Mouse (Mus musculus) brain, embryonic 14.5 days (tissue): Measurements from ENCODE around the gene Sav1. TPM values are rescaled to one million over a fixed set of nuclear protein-coding genes. Genes with fewer than 3 reads are reported as not detected.

Source experiments
- DNase-seq: peaks from one replicate; pipeline ENCODE4 v3.0.0-alpha.2; 2011; ENCODE audit warnings: low read depth
- CTCF ChIP-seq: fragments of 200-500 bp; IDR thresholded peaks from 2 replicates; pipeline ENCODE4 v1.5.1; 2012; ENCODE audit warnings: inconsistent platforms, mild to moderate bottlenecking, moderate library complexity, borderline replicate concordance; ENCODE audit not compliant: insufficient read depth, insufficient read length; ENCODE audit errors: extremely low read depth
- POLR2A ChIP-seq: fragments of 200-500 bp; IDR thresholded peaks from 2 replicates; pipeline ENCODE4 v1.6.1; 2012; ENCODE audit warnings: mild to moderate bottlenecking, inconsistent platforms, borderline replicate concordance; ENCODE audit not compliant: poor library complexity, insufficient read depth, insufficient read length, severe bottlenecking; ENCODE audit errors: extremely low read depth
- polyA plus RNA-seq: library from polyadenylated mRNA; depleted of rRNA; stranded (reverse); fragments of >200 nt; gene quantifications from 2 replicates; pipeline ENCODE4 v1.2.3, GENCODE M21; 2012; rRNA removed

Gene Sav1
- polyA plus RNA-seq = 29.6 and 33.4 TPM in 2 replicates

- TF ChIP-seq CTCF (0 out of 2 replicates have a peak, but pooled peaks have one; percentile 1), POLR2A (peak; percentile 93)
Measured at GRCm38 (mm10) chr12:69986786-69987497, at the start of gene Sav1. Gene Sav1 (minus strand): TSS chr12:69987002.

DNA sequence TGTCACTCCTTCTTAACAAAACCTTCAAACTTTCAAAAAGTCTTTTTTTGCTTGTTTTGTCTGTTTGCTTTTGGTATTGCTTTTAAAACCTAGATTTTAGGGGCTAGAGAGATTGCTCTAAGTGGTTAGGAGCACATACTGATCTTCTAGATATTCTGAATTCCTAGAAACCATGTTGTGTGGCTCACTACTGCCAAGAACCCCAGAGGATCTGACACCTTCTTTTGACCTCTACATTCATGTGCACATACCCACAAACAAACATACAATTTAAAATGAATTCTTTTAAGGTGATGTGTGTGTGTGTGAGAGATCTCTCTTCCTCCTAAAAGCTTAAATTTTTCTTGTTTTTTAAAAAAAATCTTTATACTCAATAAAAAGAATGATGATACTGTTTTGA, 39.4 kb upstream of the Sav1 start:
- no peak for DNase-seq
- no peak for TF ChIP-seq CTCF
- no peak for TF ChIP-seq POLR2A

More at GRCm38 (mm10) chr12:69986786-69987497, at the start of gene Sav1:
- peak; percentile 90 for DNase-seq

DNA sequence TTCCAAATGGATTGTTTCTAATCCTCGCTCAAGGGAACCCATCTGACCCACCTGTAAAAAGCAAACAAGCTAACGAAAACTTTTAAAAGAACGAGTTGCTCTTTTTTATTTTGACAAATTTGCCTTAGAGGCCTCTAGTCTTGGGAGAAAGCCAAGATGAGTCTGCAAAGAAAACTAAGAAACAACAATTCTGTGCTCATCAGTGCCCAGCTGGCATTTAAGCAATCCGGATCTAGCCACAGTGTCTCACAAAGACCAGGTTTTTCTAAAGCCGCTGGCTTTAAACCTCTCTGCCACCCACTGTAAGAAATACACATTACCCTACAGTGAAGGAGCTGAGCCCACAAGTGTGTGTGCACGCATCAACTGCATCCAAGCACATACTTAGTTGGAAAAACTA, 38.6 kb upstream of the Sav1 start:
- TF ChIP-seq POLR2A = no peak
- no peak for TF ChIP-seq CTCF
- no peak for DNase-seq

- TF ChIP-seq CTCF (no peak), POLR2A (no peak)
- DNase-seq = no peak
Measured at GRCm38 (mm10) chr12:70023580-70023979, 36.8 kb upstream of the Sav1 start.

DNA sequence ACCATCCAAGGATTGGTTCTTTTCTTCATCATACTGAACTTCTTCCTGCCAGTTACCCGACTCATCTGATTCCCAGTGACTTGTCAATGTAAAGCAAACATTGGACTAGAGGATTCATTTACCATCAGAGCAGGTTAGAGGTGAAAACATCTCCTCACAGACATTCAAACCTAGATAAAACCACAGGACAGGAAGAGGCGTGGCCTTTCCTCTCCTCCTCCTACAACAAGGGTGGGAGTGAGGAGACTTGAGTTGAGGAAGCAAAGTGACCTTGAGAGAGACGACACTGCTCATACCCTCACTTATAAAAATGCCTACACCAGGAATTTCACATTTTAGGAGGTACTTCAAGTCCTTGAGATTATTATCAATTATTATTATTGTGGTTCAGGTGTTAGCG, 31.4 kb upstream of the Sav1 start:
- no peak for TF ChIP-seq CTCF
- TF ChIP-seq POLR2A = no peak
- no peak for DNase-seq

- DNase-seq = no peak
- no peak for TF ChIP-seq POLR2A
- no peak for TF ChIP-seq CTCF
Measured at GRCm38 (mm10) chr12:70015936-70016335, 29.1 kb upstream of the Sav1 start.

DNA sequence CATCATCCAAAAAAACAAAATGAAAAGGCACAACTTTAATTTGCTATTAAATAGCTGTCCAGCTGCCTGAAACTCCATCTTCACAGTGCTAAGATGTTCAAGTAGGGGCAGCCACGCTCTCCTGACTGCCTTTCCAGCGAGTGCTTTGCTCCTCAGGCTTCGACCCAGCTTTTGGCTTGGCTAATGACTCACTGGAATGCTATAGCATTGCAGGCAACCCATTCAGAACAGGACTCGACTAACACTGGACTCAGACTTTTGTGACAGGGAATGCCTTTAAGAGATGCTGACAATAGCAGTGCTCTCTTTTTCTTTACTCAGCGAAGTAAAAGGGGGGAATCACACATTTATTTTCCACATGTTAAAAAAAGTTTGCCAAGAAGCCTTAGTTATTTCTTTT, 24.9 kb upstream of the Sav1 start:
- DNase-seq = no peak
- TF ChIP-seq CTCF (no peak), POLR2A (no peak)

- DNase-seq = no peak
- TF ChIP-seq CTCF = no peak
- TF ChIP-seq POLR2A = no peak
Measured at GRCm38 (mm10) chr12:70010356-70010755, 23.6 kb upstream of the Sav1 start.

- no peak for DNase-seq
- no peak for TF ChIP-seq CTCF
- TF ChIP-seq POLR2A = no peak
Measured at GRCm38 (mm10) chr12:70005103-70005502, 18.3 kb upstream of the Sav1 start.

DNA sequence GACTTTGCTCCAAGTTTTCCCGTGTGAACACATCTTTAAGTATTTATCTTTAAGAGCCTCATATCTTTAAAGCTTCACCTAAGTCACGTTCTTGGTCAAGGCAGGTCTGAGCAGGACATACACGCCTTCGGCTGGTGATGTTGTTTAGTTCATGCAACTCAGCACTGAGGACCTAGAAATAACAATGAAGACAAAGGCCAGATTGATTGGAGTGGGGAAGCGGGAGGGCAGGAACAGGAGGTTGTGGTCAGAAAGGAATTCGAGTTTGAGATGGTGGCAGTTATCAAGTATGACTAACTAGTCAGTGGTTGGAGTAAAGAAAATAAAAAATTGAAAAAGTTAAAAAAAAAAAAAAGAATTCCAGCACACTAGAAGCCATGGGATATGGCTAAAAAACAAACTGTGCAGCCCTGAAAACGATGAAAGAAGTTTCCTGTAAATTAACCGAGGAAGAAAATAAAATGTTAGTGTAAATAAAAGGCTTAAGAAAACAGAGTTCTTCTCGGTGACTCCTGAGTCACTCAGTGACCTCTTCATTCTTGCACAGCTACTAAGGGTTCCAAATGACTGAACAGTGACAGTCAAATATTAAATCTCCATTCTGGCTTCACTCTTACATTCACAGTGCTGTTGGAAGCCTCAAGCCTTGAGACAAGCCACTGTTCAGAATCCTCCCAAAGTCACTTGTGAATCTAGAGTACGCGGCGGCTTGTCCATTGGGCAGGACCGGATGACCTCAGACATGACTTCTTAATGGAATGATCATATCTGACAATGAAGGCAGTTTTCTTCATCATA, 11.6 kb upstream of the Sav1 start:
- TF ChIP-seq POLR2A (no peak), CTCF (no peak)

GRCm38 (mm10) chr12:69995382-69995781, 8.6 kb upstream of the Sav1 start:
- no peak for DNase-seq
- no peak for TF ChIP-seq CTCF
- no peak for TF ChIP-seq POLR2A

More for the DNA sequence above, 11.6 kb upstream of the Sav1 start:
- DNase-seq = no peak
